8 mouse cellular contexts compared by ENCODE assay signal in the genomic region with DNA sequence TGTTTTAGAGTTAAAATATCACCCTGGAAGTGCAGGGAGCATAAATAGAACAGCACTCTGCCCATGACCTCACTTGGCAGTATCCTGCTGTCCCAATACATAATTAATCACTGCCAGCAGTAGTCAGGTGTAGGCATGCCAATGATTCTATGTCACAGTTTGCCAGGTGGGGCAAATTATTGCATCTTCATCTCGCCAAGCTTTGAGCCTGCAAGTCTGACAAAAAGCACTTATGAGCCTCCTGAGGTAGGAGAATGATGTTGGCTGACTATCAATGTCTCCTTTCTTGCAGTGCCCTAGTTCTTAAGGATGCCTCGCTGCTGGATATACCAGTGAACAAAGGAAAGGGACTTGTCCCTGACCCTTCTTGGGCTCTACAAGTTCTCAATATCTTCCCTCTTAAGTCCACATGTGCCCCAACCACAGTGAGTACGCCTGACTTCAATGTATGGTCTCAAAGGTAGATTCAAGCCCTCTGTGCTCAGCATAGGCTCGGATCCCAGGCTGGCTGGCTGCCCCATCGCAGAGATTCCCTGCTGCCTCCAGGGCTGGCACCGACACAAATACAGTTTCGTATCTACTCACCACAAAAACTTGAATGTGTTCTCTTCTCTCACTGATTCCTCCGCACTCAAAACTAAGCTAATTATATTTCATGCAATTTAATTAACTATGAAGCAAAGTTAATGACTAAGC.
DNase-seq lines count a peak whose midpoint lies in the region; ATAC-seq lines count a peak whose summit lies in the region.

No protein-coding gene starts in this region.

- peak; percentile 16 for DNase-seq in retina, postnatal 1 day
- DNase-seq in retina, embryonic 14.5 days (ENCODE audit: low spot score): no peak
- DNase-seq in cerebellum, adult 8-10 months: peak; percentile 20
- peak; percentile 46 for DNase-seq in heart, adult 8-10 months (ENCODE audit: low spot score)
- DNase-seq in left cerebral cortex, postnatal 36 days (ENCODE audit: low spot score in 2 of 2): peak; percentile 68

- no peak overlapping the region for H3K27ac ChIP-seq in liver, embryonic 12.5 days

- no peak overlapping the region for H3K4me3 ChIP-seq in liver, embryonic 12.5 days

- no peak overlapping the region for H3K9ac ChIP-seq in liver, embryonic 12.5 days

- no peaks in the 10 kb centered on the region for H3K9me3 ChIP-seq in liver, embryonic 12.5 days (replicated peaks)

- intact Hi-C loops in left cerebral cortex, postnatal 36 days (cut with DNase I): no loop called here

- H3K27me3 ChIP-seq in liver, embryonic 12.5 days (replicated peaks): no peaks in the 10 kb centered on the region

- no peak for ATAC-seq in megakaryocyte-erythroid progenitor cell, adult 5-6 weeks (replicated peaks; ENCODE audit: low FRiP score, low TSS enrichment, poor library complexity, severe bottlenecking)
- ATAC-seq in inflammation-experienced regulatory T-cells, adult 6 months: no peak
- ATAC-seq in liver, embryonic 12.5 days: no peak

- H3K4me1 ChIP-seq in liver, embryonic 12.5 days: no peaks in the 10 kb centered on the region

- WGBS in liver, embryonic 12.5 days (ENCODE audit: insufficient replicate concordance): 66% methylated on average over 8 of the region's 8 CpGs

- H3K36me3 ChIP-seq in liver, embryonic 12.5 days: no peaks in the 10 kb centered on the region

- H3K4me2 ChIP-seq in liver, embryonic 12.5 days: no peak overlapping the region
